Mouse (Mus musculus): Measurements from ENCODE around the gene Cpsf4. TPM values are rescaled to one million over a fixed set of nuclear protein-coding genes. Genes with fewer than 3 reads are reported as not detected.
"Not testable (repeated sequence)": the region's sequence is repeated elsewhere in the genome, so short reads cannot be mapped to it uniquely, and the experiment has no call there.

The Cpsf4 gene
- polyA plus RNA-seq, 1 experiment from 2014 or later = 20.9 TPM

DNA sequence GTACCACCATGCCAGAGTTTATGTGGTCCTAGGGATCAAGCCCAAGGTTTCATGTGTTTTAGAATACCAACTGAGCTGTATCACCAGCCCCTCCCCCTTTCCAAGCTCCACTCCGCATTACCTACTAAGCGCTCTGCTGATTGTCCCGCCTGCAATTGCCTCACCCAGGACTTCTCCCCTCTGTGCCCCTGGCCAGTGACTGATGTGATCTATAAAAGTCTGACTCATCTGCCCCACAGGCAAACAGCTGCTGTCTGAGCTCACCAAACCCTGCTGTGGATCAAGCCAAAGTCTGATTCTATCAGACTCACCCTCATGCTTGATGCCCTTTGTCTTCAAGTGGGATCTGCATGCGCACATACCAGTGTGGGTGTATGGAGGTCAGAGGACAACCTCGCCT, 55.8 kb downstream of the Cpsf4 start:
- no peak overlapping the region for H3K9ac ChIP-seq
- no peak overlapping the region for H3K4me3 ChIP-seq
- H3K27me3 ChIP-seq = no peaks in the 10 kb centered on the region
- H3K4me2 ChIP-seq = no peak overlapping the region
- H3K4me1 ChIP-seq (replicated peaks) = no peaks in the 10 kb centered on the region
- peaks cover 38% of the 10 kb centered on the region for H3K36me3 ChIP-seq
- WGBS = 84% methylated on average over 5 of the region's 5 CpGs
- ATAC-seq (replicated peaks; ENCODE audit: insufficient number of reproducible peaks, insufficient read depth, low FRiP score, low read depth) = no peak
- no peaks in the 10 kb centered on the region for H3K9me3 ChIP-seq (replicated peaks)
- H3K27ac ChIP-seq = no peak overlapping the region

DNA sequence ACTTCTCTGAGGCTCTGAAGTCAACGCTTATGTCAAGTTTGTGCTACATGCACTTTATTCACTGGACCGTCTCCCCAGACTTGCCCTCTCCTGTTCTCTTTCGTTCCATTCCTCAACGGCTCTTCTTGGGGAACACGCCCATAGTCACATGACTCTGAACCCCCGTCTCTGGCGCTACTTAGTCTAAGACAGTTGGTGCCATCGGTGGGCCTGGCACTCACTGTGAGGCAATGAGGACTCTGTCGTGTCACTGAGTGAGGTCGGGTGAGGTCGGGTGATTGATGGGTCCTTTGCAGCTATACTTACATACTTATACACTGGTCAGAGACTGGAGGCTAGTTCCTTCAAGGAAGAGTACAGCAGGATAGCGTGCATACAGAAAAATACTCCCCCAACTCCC, 56.4 kb downstream of the Cpsf4 start:
- Histone ChIP-seq H3K4me1 (replicated peaks) (no peaks in the 10 kb centered on the region), H3K27me3 (no peaks in the 10 kb centered on the region), H3K4me2 (no peak overlapping the region), H3K27ac (no peak overlapping the region), H3K9me3 (replicated peaks) (no peaks in the 10 kb centered on the region), H3K9ac (no peak overlapping the region), H3K4me3 (no peak overlapping the region), H3K36me3 (peaks cover 33% of the 10 kb centered on the region)
- 74% methylated on average over 12 of the region's 12 CpGs for WGBS
- ATAC-seq (replicated peaks; ENCODE audit: insufficient number of reproducible peaks, insufficient read depth, low FRiP score, low read depth) = 0 out of 2 replicates have a peak, but pooled peaks have one; percentile 12

GRCm38 (mm10) chr5:145226453-145226852, 59.4 kb downstream of the Cpsf4 start:
- no peaks in the 10 kb centered on the region for H3K9me3 ChIP-seq (replicated peaks)
- H3K27ac ChIP-seq = no peak overlapping the region
- no peak for ATAC-seq (replicated peaks; ENCODE audit: insufficient number of reproducible peaks, insufficient read depth, low FRiP score, low read depth)
- WGBS = 49% methylated on average over 2 of the region's 2 CpGs
- no peak overlapping the region for H3K4me3 ChIP-seq
- H3K9ac ChIP-seq = no peak overlapping the region
- no peaks in the 10 kb centered on the region for H3K27me3 ChIP-seq
- peaks cover 6% of the 10 kb centered on the region for H3K36me3 ChIP-seq
- H3K4me1 ChIP-seq (replicated peaks) = peaks cover 3% of the 10 kb centered on the region
- H3K4me2 ChIP-seq = no peak overlapping the region

GRCm38 (mm10) chr5:145229283-145229682, 62.3 kb downstream of the Cpsf4 start:
- H3K27me3 ChIP-seq; ATAC-seq (replicated peaks; ENCODE audit: insufficient number of reproducible peaks, insufficient read depth, low FRiP score, low read depth); H3K4me2 ChIP-seq; H3K9me3 ChIP-seq (replicated peaks); H3K9ac ChIP-seq; H3K27ac ChIP-seq; H3K4me3 ChIP-seq: not testable (repeated sequence)
- H3K4me1 ChIP-seq (replicated peaks) = peaks cover 14% of the 10 kb centered on the region
- H3K36me3 ChIP-seq = peaks cover 11% of the 10 kb centered on the region
- 74% methylated on average over 6 of the region's 6 CpGs for WGBS

- Histone ChIP-seq H3K9ac (peak overlapping the region; percentile 98; the same call in 1 of the 2 replicates), H3K36me3 (peaks cover 25% of the 10 kb centered on the region), H3K4me2 (peak overlapping the region; percentile 72), H3K27me3 (no peaks in the 10 kb centered on the region), H3K4me1 (replicated peaks) (peaks cover 14% of the 10 kb centered on the region), H3K27ac (peak overlapping the region; percentile 94), H3K4me3 (peak overlapping the region; percentile 75), H3K9me3 (replicated peaks) (no peaks in the 10 kb centered on the region)
- ATAC-seq (replicated peaks; ENCODE audit: insufficient number of reproducible peaks, insufficient read depth, low FRiP score, low read depth) = no peak
- WGBS = 86% methylated on average over 4 of the region's 4 CpGs
Measured at GRCm38 (mm10) chr5:145230641-145231040, 63.6 kb downstream of the Cpsf4 start.

GRCm38 (mm10) chr5:145231367-145231871, 64.4 kb downstream of the Cpsf4 start, which contains the start of gene Zfp655:
Gene Zfp655, plus strand, starts transcription at chr5:145231715.
- Histone ChIP-seq H3K36me3 (peaks cover 32% of the 10 kb centered on the region), H3K27ac (peak within 1 kb of the TSS; percentile 94), H3K27me3 (no peaks in the 10 kb centered on the region), H3K4me3 (peak within 1 kb of the TSS; percentile 75), H3K9ac (peak within 1 kb of the TSS; percentile 98), H3K9me3 (replicated peaks) (no peaks in the 10 kb centered on the region), H3K4me1 (replicated peaks) (peaks cover 14% of the 10 kb centered on the region), H3K4me2 (peak within 1 kb of the TSS; percentile 72)
- peak; percentile 99 for ATAC-seq (replicated peaks; ENCODE audit: insufficient number of reproducible peaks, insufficient read depth, low FRiP score, low read depth)
- 0% methylated on average over 42 of the region's 42 CpGs for WGBS

Other genes with a start within 250 kb of the Cpsf4 start
- gene Smurf1, start 201.4 kb upstream of the Cpsf4 start, polyA plus RNA-seq (2015; fragmentation: Nextera tagmentation; extraction: Ambion mirVana) = 11.3 and 13.8 TPM in 2 replicates
- gene Gm4871, start 134.5 kb upstream of the Cpsf4 start, polyA plus RNA-seq (2015; fragmentation: Nextera tagmentation; extraction: Ambion mirVana) = not detected in 2 replicates
- not detected in 2 replicates for gene 1700018F24Rik, start 124.2 kb upstream of the Cpsf4 start, polyA plus RNA-seq (2015; fragmentation: Nextera tagmentation; extraction: Ambion mirVana)
- 86.8 and 96.4 TPM in 2 replicates for gene Arpc1a, start 83.4 kb upstream of the Cpsf4 start, polyA plus RNA-seq (2015; fragmentation: Nextera tagmentation; extraction: Ambion mirVana)
- gene Kpna7, start 83.2 kb upstream of the Cpsf4 start, polyA plus RNA-seq (2015; fragmentation: Nextera tagmentation; extraction: Ambion mirVana) = not detected in 2 replicates
- gene Arpc1b, start 53.0 kb upstream of the Cpsf4 start, polyA plus RNA-seq (2015; fragmentation: Nextera tagmentation; extraction: Ambion mirVana) = 214 and 308 TPM in 2 replicates
- 52.1 and 65.4 TPM in 2 replicates for gene Pdap1, start 27.0 kb upstream of the Cpsf4 start, polyA plus RNA-seq (2015; fragmentation: Nextera tagmentation; extraction: Ambion mirVana)
- gene Bud31, start 26.9 kb upstream of the Cpsf4 start, polyA plus RNA-seq (2015; fragmentation: Nextera tagmentation; extraction: Ambion mirVana) = 113 and 116 TPM in 2 replicates
- 11.9 and 15.8 TPM in 2 replicates for gene Ptcd1, start 105 bp upstream of the Cpsf4 start, polyA plus RNA-seq (2015; fragmentation: Nextera tagmentation; extraction: Ambion mirVana)
- gene Atp5j2, start 24.8 kb downstream of the Cpsf4 start, polyA plus RNA-seq (2015; fragmentation: Nextera tagmentation; extraction: Ambion mirVana) = 1,147 and 1,514 TPM in 2 replicates
- 6.0 and 7.4 TPM in 2 replicates for gene Zkscan14, start 34.7 kb downstream of the Cpsf4 start, polyA plus RNA-seq (2015; fragmentation: Nextera tagmentation; extraction: Ambion mirVana)
- gene Zkscan5, start 37.3 kb downstream of the Cpsf4 start, polyA plus RNA-seq (2015; fragmentation: Nextera tagmentation; extraction: Ambion mirVana) = 8.4 and 10.3 TPM in 2 replicates
- gene Zfp655, start 64.5 kb downstream of the Cpsf4 start, polyA plus RNA-seq (2015; fragmentation: Nextera tagmentation; extraction: Ambion mirVana) = 27.4 and 29.6 TPM in 2 replicates
- gene Zscan25, start 113.3 kb downstream of the Cpsf4 start, polyA plus RNA-seq (2015; fragmentation: Nextera tagmentation; extraction: Ambion mirVana) = 0.40 and 0.62 TPM in 2 replicates
- gene Cyp3a57, start 178.1 kb downstream of the Cpsf4 start, polyA plus RNA-seq (2015; fragmentation: Nextera tagmentation; extraction: Ambion mirVana) = not detected in 2 replicates